8 mouse cellular contexts compared by ENCODE assay signal in the genomic region with DNA sequence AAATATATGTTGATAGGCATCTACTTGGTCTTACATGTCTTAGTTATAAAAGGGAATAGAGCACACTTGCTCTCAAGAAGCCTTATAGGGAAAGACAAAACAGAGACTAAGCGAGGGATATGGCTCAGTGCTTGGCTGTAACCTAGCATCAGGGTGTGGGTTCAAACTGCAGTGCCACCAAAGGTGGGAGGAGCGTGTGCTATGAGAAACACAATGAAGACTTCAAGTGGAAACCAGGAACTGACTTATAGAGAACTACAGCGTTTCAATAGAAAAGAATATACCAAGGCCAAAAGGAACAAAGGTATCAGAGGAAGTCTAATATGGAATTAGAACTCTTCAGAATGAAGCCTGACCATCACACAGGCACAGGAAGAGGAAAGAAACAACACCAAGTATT.
"Had no signal": no experiment of that assay in that cellular context is flagged by ENCODE, and none has a peak within 500 bp of the region (broad histone marks: within the 10 kb centered on the region; RNA-seq: fewer than 3 reads in every experiment).

No protein-coding gene starts in this region.

- ATAC-seq: liver, postnatal 0 days had no signal

- DNase-seq: kidney, adult 2 months; kidney, postnatal 14 days; liver; liver, embryonic 13.5 days; liver, postnatal 0 days; midbrain, embryonic 14.5 days; retina, postnatal 1 day; thymus, postnatal 36 days had no signal
